Mouse (Mus musculus) liver, embryonic 14.5 days (tissue): ENCODE results near the gene Agpat2.
A peak's percentile ranks its signal among the peaks of the same experiment; 100 is the strongest.

ENCODE experiments used
- CTCF ChIP-seq: IDR thresholded peaks from 2 replicates; pipeline ENCODE4 v1.5.1; 2016; ENCODE audit warnings: antibody characterized with exemption, low read depth, control low read depth
- EP300 ChIP-seq: IDR thresholded peaks from 2 replicates; pipeline ENCODE4 v1.6.1; 2016; ENCODE audit warnings: antibody characterized with exemption, low read depth

- TF ChIP-seq EP300 (no peak), CTCF (peak; percentile 30; the same call in 1 of the 2 replicates)
Observed at GRCm38 (mm10) chr2:26547481-26547880, 56.7 kb downstream of the Agpat2 start.
